Mouse (Mus musculus): Measurements from ENCODE around the gene Figla.

The Figla gene

GRCm38 (mm10) chr6:86028601-86029322 lies 12.8 kb downstream of the Figla start, which contains the start of gene Add2:
Add2 (plus strand) TSS chr6:86028681.
- no peak for DNase-seq (ENCODE audit: low read depth)

- no peak for DNase-seq (ENCODE audit: low read depth)
Measured at GRCm38 (mm10) chr6:86029323-86029713, 13.3 kb downstream of the Figla start.

- DNase-seq (ENCODE audit: low read depth): no peak
Measured at GRCm38 (mm10) chr6:86031527-86031926, 15.6 kb downstream of the Figla start.

GRCm38 (mm10) chr6:86033635-86034034 lies 17.7 kb downstream of the Figla start:
- DNase-seq (ENCODE audit: low read depth): no peak

GRCm38 (mm10) chr6:86038901-86039300 lies 22.9 kb downstream of the Figla start:
- DNase-seq (ENCODE audit: low read depth): no peak

- DNase-seq (ENCODE audit: low read depth): no peak
Measured at GRCm38 (mm10) chr6:86040140-86040539, 24.2 kb downstream of the Figla start.

- DNase-seq (ENCODE audit: low read depth): no peak
Measured at GRCm38 (mm10) chr6:86047510-86047909, 31.5 kb downstream of the Figla start.

- DNase-seq (ENCODE audit: low read depth): no peak
Measured at GRCm38 (mm10) chr6:86048509-86048908, 32.5 kb downstream of the Figla start.

- no peak for DNase-seq (ENCODE audit: low read depth)
Measured at GRCm38 (mm10) chr6:86050586-86051268, 34.8 kb downstream of the Figla start.

GRCm38 (mm10) chr6:86052032-86052459 lies 36.1 kb downstream of the Figla start:
- DNase-seq (ENCODE audit: low read depth): no peak

GRCm38 (mm10) chr6:86052556-86052955 lies 36.6 kb downstream of the Figla start:
- DNase-seq (ENCODE audit: low read depth): no peak

- no peak for DNase-seq (ENCODE audit: low read depth)
Measured at GRCm38 (mm10) chr6:86053099-86053498, 37.1 kb downstream of the Figla start.

- no peak for DNase-seq (ENCODE audit: low read depth)
Measured at GRCm38 (mm10) chr6:86053594-86053993, 37.6 kb downstream of the Figla start.

- peak; percentile 26 for DNase-seq (ENCODE audit: low read depth)
Measured at GRCm38 (mm10) chr6:86058475-86058874, 42.5 kb downstream of the Figla start.

GRCm38 (mm10) chr6:86059151-86059853 lies 43.3 kb downstream of the Figla start:
- DNase-seq (ENCODE audit: low read depth): peak; percentile 25

GRCm38 (mm10) chr6:86060170-86060569 lies 44.2 kb downstream of the Figla start:
- DNase-seq (ENCODE audit: low read depth): no peak

GRCm38 (mm10) chr6:86062226-86062625 lies 46.3 kb downstream of the Figla start:
- DNase-seq (ENCODE audit: low read depth): no peak

GRCm38 (mm10) chr6:86062684-86063083 lies 46.7 kb downstream of the Figla start:
- no peak for DNase-seq (ENCODE audit: low read depth)

- DNase-seq (ENCODE audit: low read depth): no peak
Measured at GRCm38 (mm10) chr6:86064318-86065016, 48.5 kb downstream of the Figla start.

GRCm38 (mm10) chr6:86066727-86067126 lies 50.8 kb downstream of the Figla start:
- no peak for DNase-seq (ENCODE audit: low read depth)

- DNase-seq (ENCODE audit: low read depth): no peak
Measured at GRCm38 (mm10) chr6:86067145-86067544, 51.2 kb downstream of the Figla start.

- no peak for DNase-seq (ENCODE audit: low read depth)
Measured at GRCm38 (mm10) chr6:86069009-86069408, 53.0 kb downstream of the Figla start.

All from induced T-regulatory cell, adult 2 months (primary cell).